Mouse (Mus musculus) limb, embryonic 14.5 days (tissue): Measurements from ENCODE around the gene Corin. TPM values are rescaled to one million over a fixed set of nuclear protein-coding genes. Genes with fewer than 3 reads are reported as not detected.

Experiments
- ATAC-seq: fragments of 200-750 bp; cut with Nextera tagmentation; 2 replicates; pipeline ENCODE4 v1.8.0; 2017; ENCODE audit warnings: low read depth, moderate number of reproducible peaks, moderate TSS enrichment; ENCODE audit not compliant: low FRiP score
- DNase-seq: peaks from one replicate; pipeline ENCODE4 v3.0.0-alpha.2; 2015; ENCODE audit warnings: low spot score
- H3K27ac ChIP-seq: fragments of 300-500 bp; sonication (generic); replicated peaks from 2 replicates; pipeline ENCODE4 v1.5.1; 2014; ENCODE audit warnings: low read depth, mild to moderate bottlenecking, low read length, moderate library complexity, mixed read lengths
- H3K27me3 ChIP-seq: fragments of 300-500 bp; sonication (generic); 2 replicates; pipeline ENCODE4 v1.6.1; 2014; ENCODE audit warnings: low read length, mixed read lengths; ENCODE audit not compliant: control insufficient read depth, insufficient read depth
- H3K36me3 ChIP-seq: fragments of 300-500 bp; sonication (generic); 2 replicates; pipeline ENCODE4 v1.6.1; 2014; ENCODE audit warnings: mild to moderate bottlenecking, low read length, moderate library complexity, mixed read lengths; ENCODE audit not compliant: control insufficient read depth, insufficient read depth
- H3K4me1 ChIP-seq: fragments of 300-500 bp; sonication (generic); 2 replicates; pipeline ENCODE4 v1.6.1; 2014; ENCODE audit warnings: antibody characterized with exemption, low read length, mixed read lengths; ENCODE audit not compliant: control insufficient read depth, insufficient read depth
- H3K4me2 ChIP-seq: fragments of 300-500 bp; sonication (generic); replicated peaks from 2 replicates; pipeline ENCODE4 v1.6.1; 2014; ENCODE audit warnings: low read depth, mild to moderate bottlenecking, low read length, moderate library complexity; ENCODE audit not compliant: severe bottlenecking
- H3K4me3 ChIP-seq: fragments of 300-500 bp; sonication (generic); replicated peaks from 2 replicates; pipeline ENCODE4 v1.5.1; 2014; ENCODE audit warnings: low read length
- H3K9ac ChIP-seq: fragments of 300-500 bp; sonication (generic); 2 replicates; pipeline ENCODE4 v1.6.1; 2014; ENCODE audit warnings: mild to moderate bottlenecking, low read depth, low read length, moderate library complexity; ENCODE audit not compliant: severe bottlenecking
- H3K9me3 ChIP-seq: fragments of 300-500 bp; sonication (generic); 2 replicates; pipeline ENCODE4 v1.6.1; 2016; ENCODE audit warnings: low read length; ENCODE audit not compliant: control insufficient read depth
- POLR2A ChIP-seq: fragments of 200-500 bp; IDR thresholded peaks from 2 replicates; pipeline ENCODE4 v1.8.0; 2012; ENCODE audit warnings: inconsistent platforms, mild to moderate bottlenecking, moderate library complexity, borderline replicate concordance; ENCODE audit not compliant: insufficient read depth, insufficient read length; ENCODE audit errors: extremely low read depth
- WGBS: fragments of 180-500 bp; shearing (Covaris S2); extraction: QIAGEN DNeasy Blood & Tissue Kit; methylation state at CpG from one replicate; pipeline ENCODE4 v1.1.7; 2014; 5-methylcytosine and 5-hydroxymethylcytosine counted together
- polyA plus RNA-seq, 2 experiments: library from polyadenylated mRNA; depleted of rRNA in 1 of 2; stranded (reverse) in 1 of 2; unstranded in 1 of 2; fragments of >200 nt; fragmentation: Nextera tagmentation in 1 of 2; extraction: Ambion mirVana in 1 of 2; gene quantifications; 2 replicates each; pipeline versions ENCODE4 v1.2.1 to v1.2.3; 2012 to 2014

Corin gene
- polyA plus RNA-seq, 2 experiments: 4.2 to 5.3 TPM

- no peak for DNase-seq
- H3K9me3 ChIP-seq: no peaks in the 10 kb centered on the region
- no peak for TF ChIP-seq POLR2A
- no peak overlapping the region for H3K4me2 ChIP-seq
- H3K4me1 ChIP-seq: no peaks in the 10 kb centered on the region
- no peaks in the 10 kb centered on the region for H3K36me3 ChIP-seq
- 21% methylated on average over 7 of the region's 7 CpGs for WGBS
- no peak overlapping the region for H3K27ac ChIP-seq
- no peak for ATAC-seq
- no peak overlapping the region for H3K9ac ChIP-seq
- H3K27me3 ChIP-seq: no peaks in the 10 kb centered on the region
- no peak overlapping the region for H3K4me3 ChIP-seq
Observed at GRCm38 (mm10) chr5:72480456-72480855, 23.8 kb downstream of the Corin start.

- 68% methylated on average over 12 of the region's 12 CpGs for WGBS
- DNase-seq: no peak
- no peak for TF ChIP-seq POLR2A
Observed at GRCm38 (mm10) chr5:72472317-72473009, 31.8 kb downstream of the Corin start.

GRCm38 (mm10) chr5:72471746-72472145 lies 32.5 kb downstream of the Corin start:
- no peak for TF ChIP-seq POLR2A
- Histone ChIP-seq H3K4me3 (no peak overlapping the region), H3K4me1 (no peaks in the 10 kb centered on the region), H3K36me3 (no peaks in the 10 kb centered on the region), H3K27me3 (no peaks in the 10 kb centered on the region), H3K27ac (no peak overlapping the region), H3K9ac (no peak overlapping the region), H3K9me3 (no peaks in the 10 kb centered on the region), H3K4me2 (no peak overlapping the region)
- ATAC-seq (no peak), DNase-seq (no peak)
- 79% methylated on average over 7 of the region's 7 CpGs for WGBS

More at GRCm38 (mm10) chr5:72472317-72473009, 31.8 kb downstream of the Corin start:
- no peak overlapping the region for H3K9ac ChIP-seq
- no peaks in the 10 kb centered on the region for H3K27me3 ChIP-seq
- H3K36me3 ChIP-seq: no peaks in the 10 kb centered on the region
- H3K4me1 ChIP-seq: no peaks in the 10 kb centered on the region
- H3K27ac ChIP-seq: no peak overlapping the region
- ATAC-seq: no peak
- H3K4me2 ChIP-seq: no peak overlapping the region
- no peaks in the 10 kb centered on the region for H3K9me3 ChIP-seq
- no peak overlapping the region for H3K4me3 ChIP-seq

GRCm38 (mm10) chr5:72464932-72465331 lies 39.3 kb downstream of the Corin start:
- Histone ChIP-seq H3K4me1 (no peaks in the 10 kb centered on the region), H3K27ac (no peak overlapping the region), H3K27me3 (no peaks in the 10 kb centered on the region), H3K4me2 (no peak overlapping the region), H3K9me3 (no peaks in the 10 kb centered on the region), H3K4me3 (no peak overlapping the region), H3K36me3 (no peaks in the 10 kb centered on the region), H3K9ac (no peak overlapping the region)
- no peak for ATAC-seq
- no peak for DNase-seq
- WGBS: 62% methylated on average over 3 of the region's 3 CpGs
- TF ChIP-seq POLR2A: no peak

GRCm38 (mm10) chr5:72459374-72460112 lies 44.7 kb downstream of the Corin start:
- Histone ChIP-seq H3K27me3 (no peaks in the 10 kb centered on the region), H3K4me1 (no peaks in the 10 kb centered on the region), H3K4me3 (no peak overlapping the region), H3K4me2 (no peak overlapping the region), H3K36me3 (no peaks in the 10 kb centered on the region), H3K9me3 (no peaks in the 10 kb centered on the region), H3K27ac (no peak overlapping the region), H3K9ac (no peak overlapping the region)
- no peak for ATAC-seq
- no peak for TF ChIP-seq POLR2A
- no peak for DNase-seq
- WGBS: 71% methylated on average over 7 of the region's 7 CpGs
